Mouse (Mus musculus): ENCODE results near the gene Tulp4. TPM values are rescaled to one million over a fixed set of nuclear protein-coding genes. Genes with fewer than 3 reads are reported as not detected.

The Tulp4 gene
- polyA plus RNA-seq, 1 experiment from 2014 or later = 89.8 TPM

DNA sequence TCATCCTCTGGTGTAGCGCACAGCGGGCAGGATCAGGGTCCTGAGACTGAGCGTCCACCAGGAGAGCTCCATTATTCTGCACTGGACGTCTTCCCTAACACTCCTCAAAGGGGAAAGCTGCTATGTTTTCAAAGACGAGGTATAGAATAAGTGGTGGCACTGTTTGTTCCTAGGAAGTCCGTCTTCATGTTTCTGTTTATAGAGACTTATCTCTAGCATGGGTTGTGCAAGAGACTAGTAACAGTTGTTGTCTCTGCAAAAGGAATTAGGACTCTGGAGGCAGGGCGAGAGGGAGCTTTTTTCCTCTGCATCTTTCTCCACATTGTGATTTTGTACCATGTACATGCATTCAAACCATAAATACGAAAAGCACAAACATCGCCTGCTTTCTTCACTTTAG lies 55.7 kb downstream of the Tulp4 start:
- no peak for ATAC-seq (ENCODE audit: insufficient number of reproducible peaks, low FRiP score, low TSS enrichment, low read depth)
- no peak overlapping the region for H3K4me2 ChIP-seq (replicated peaks)
- no peak overlapping the region for H3K27ac ChIP-seq (replicated peaks)
- no peak overlapping the region for H3K9ac ChIP-seq
- WGBS = 83% methylated on average over 9 of the region's 9 CpGs
- H3K36me3 ChIP-seq = 0 out of 2 replicates have a peak, but pooled peaks cover 3% of the 10 kb centered on the region
- no peaks in the 10 kb centered on the region for H3K27me3 ChIP-seq
- H3K4me1 ChIP-seq = no peaks in the 10 kb centered on the region
- H3K9me3 ChIP-seq (replicated peaks) = no peaks in the 10 kb centered on the region
- H3K4me3 ChIP-seq (replicated peaks) = no peak overlapping the region

DNA sequence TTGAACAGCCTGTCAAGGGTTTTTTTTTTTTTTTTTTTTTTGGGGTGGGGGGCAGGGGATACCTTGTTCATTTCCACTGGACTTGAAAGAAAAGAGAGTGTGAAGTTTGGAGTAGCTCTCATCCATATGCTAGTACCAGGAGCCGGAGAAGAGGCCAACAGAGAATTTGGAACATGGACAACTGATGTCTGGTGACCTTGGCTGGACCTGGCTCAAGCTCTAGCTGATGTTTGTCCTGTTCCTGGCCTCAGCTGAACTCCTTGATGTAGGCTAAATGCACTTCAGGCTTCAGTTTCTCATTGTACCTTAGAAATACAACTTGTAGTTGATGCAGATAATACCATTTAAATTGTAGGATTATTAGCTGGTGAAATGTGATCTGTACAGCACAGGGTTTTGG lies 56.5 kb downstream of the Tulp4 start:
- Histone ChIP-seq H3K4me3 (replicated peaks) (no peak overlapping the region), H3K27me3 (no peaks in the 10 kb centered on the region), H3K4me2 (replicated peaks) (no peak overlapping the region), H3K9me3 (replicated peaks) (no peaks in the 10 kb centered on the region), H3K27ac (replicated peaks) (no peak overlapping the region), H3K4me1 (no peaks in the 10 kb centered on the region), H3K9ac (no peak overlapping the region), H3K36me3 (no peaks in the 10 kb centered on the region)
- 89% methylated on average over 1 of the region's 1 CpGs for WGBS
- ATAC-seq (ENCODE audit: insufficient number of reproducible peaks, low FRiP score, low TSS enrichment, low read depth) = no peak

- Histone ChIP-seq H3K9me3 (replicated peaks) (no peaks in the 10 kb centered on the region), H3K4me3 (replicated peaks) (no peak overlapping the region), H3K36me3 (no peaks in the 10 kb centered on the region), H3K27me3 (no peaks in the 10 kb centered on the region), H3K4me1 (no peaks in the 10 kb centered on the region), H3K27ac (replicated peaks) (no peak overlapping the region), H3K4me2 (replicated peaks) (no peak overlapping the region), H3K9ac (no peak overlapping the region)
- no peak for ATAC-seq (ENCODE audit: insufficient number of reproducible peaks, low FRiP score, low TSS enrichment, low read depth)
- 39% methylated on average over 4 of the region's 4 CpGs for WGBS
Observed at GRCm38 (mm10) chr17:6164911-6165310, 58.7 kb downstream of the Tulp4 start.

GRCm38 (mm10) chr17:6172440-6172839 lies 66.2 kb downstream of the Tulp4 start:
- WGBS = 72% methylated on average over 7 of the region's 7 CpGs
- Histone ChIP-seq H3K4me3 (replicated peaks) (no peak overlapping the region), H3K4me1 (peaks cover 6% of the 10 kb centered on the region; the same call in 1 of the 2 replicates), H3K27ac (replicated peaks) (0 out of 2 replicates have a peak overlapping the region, but pooled peaks have one; percentile 2), H3K9me3 (replicated peaks) (no peaks in the 10 kb centered on the region), H3K4me2 (replicated peaks) (no peak overlapping the region), H3K27me3 (no peaks in the 10 kb centered on the region), H3K36me3 (peaks cover 10% of the 10 kb centered on the region; the same call in 1 of the 2 replicates), H3K9ac (no peak overlapping the region)
- no peak for ATAC-seq (ENCODE audit: insufficient number of reproducible peaks, low FRiP score, low TSS enrichment, low read depth)

DNA sequence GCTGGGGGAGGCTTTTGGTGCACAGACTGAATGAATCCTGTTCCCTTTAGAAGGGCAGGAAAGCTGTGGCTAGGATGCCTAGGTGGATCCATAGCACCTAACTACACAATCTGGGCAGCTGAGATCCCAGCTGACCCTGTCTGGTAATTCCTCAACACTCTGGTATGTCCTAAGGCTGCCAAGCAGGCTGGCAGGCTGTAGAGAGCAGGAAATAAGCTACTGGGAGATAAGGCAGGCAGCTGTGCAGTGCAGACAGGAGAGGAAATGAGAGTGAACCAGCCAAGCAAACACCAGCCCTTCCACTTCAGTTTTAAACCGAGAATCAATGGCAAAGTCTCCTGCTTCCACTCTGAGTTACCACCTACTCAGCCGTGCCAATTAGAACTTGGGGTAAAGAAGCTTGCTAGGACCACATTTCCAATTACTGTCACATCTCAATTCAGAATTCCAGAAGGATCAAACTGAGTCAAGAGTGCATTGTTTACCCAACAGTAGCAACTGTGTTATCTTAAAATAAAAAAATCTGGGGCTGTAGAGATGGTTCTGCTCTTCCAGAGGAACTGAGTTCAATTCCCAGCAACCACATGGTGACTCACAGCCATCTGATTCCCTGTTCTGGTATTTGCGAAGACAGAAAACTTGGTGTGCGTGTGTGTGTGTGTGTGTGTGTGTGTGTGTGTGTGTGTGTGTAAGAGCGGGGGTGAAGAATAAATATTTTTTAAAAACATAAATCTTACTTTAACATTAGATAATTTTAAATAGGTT lies 66.9 kb downstream of the Tulp4 start:
- peak overlapping the region; percentile 2 for H3K27ac ChIP-seq (replicated peaks)
- 61% methylated on average over 5 of the region's 5 CpGs for WGBS
- no peak overlapping the region for H3K4me3 ChIP-seq (replicated peaks)
- H3K4me2 ChIP-seq (replicated peaks) = no peak overlapping the region
- H3K9me3 ChIP-seq (replicated peaks) = no peaks in the 10 kb centered on the region
- peaks cover 6% of the 10 kb centered on the region; the same call in 1 of the 2 replicates for H3K4me1 ChIP-seq
- no peak overlapping the region for H3K9ac ChIP-seq
- H3K27me3 ChIP-seq = no peaks in the 10 kb centered on the region
- H3K36me3 ChIP-seq = peaks cover 16% of the 10 kb centered on the region; the same call in 1 of the 2 replicates
- ATAC-seq (ENCODE audit: insufficient number of reproducible peaks, low FRiP score, low TSS enrichment, low read depth) = peak; percentile 60

GRCm38 (mm10) chr17:6174574-6174973 lies 68.3 kb downstream of the Tulp4 start:
- peaks cover 6% of the 10 kb centered on the region; the same call in 1 of the 2 replicates for H3K4me1 ChIP-seq
- peaks cover 17% of the 10 kb centered on the region; the same call in 1 of the 2 replicates for H3K36me3 ChIP-seq
- no peak overlapping the region for H3K9ac ChIP-seq
- H3K27me3 ChIP-seq = no peaks in the 10 kb centered on the region
- H3K9me3 ChIP-seq (replicated peaks) = no peaks in the 10 kb centered on the region
- H3K27ac ChIP-seq (replicated peaks) = no peak overlapping the region
- H3K4me2 ChIP-seq (replicated peaks) = no peak overlapping the region
- 70% methylated on average over 1 of the region's 1 CpGs for WGBS
- H3K4me3 ChIP-seq (replicated peaks) = no peak overlapping the region
- no peak for ATAC-seq (ENCODE audit: insufficient number of reproducible peaks, low FRiP score, low TSS enrichment, low read depth)

DNA sequence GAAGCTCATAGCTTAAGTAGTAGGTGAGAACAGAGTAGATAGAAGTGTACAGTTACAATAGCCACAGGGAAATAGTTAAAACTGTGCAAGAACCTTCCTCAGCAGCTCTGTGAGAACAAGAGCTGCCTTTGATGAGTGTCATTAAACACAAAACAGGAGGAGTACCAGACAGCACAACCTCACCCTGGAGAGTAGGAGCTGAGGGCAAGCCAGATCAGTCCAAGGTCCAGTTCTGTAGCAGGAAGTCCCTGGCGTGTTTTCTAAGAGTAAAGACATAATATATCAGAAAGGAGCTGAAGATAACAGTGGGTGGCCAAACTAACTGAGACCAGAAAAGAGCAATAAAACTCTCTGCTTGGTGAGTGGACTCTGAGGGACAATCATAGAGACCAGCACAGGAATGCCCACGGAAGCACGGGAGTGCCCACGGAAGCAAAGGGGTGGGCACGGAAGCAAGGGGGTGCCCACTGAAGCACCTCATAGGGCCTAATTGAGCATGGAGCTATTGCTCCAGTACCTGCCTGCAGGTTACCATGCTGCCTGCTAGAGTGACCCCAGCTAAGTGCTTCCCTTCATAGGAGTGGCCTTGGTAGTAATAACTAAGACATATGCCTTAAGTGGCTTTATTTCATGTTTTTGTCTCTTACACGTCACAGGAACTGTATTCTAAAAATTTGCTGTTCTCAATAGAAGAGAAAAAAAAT lies 72.5 kb downstream of the Tulp4 start:
- WGBS = 85% methylated on average over 6 of the region's 6 CpGs
- Histone ChIP-seq H3K27ac (replicated peaks) (no peak overlapping the region), H3K36me3 (peaks cover 24% of the 10 kb centered on the region), H3K4me2 (replicated peaks) (no peak overlapping the region), H3K9me3 (replicated peaks) (no peaks in the 10 kb centered on the region), H3K9ac (no peak overlapping the region), H3K4me3 (replicated peaks) (no peak overlapping the region), H3K27me3 (no peaks in the 10 kb centered on the region), H3K4me1 (no peaks in the 10 kb centered on the region)
- no peak for ATAC-seq (ENCODE audit: insufficient number of reproducible peaks, low FRiP score, low TSS enrichment, low read depth)

GRCm38 (mm10) chr17:6179389-6179788 lies 73.2 kb downstream of the Tulp4 start:
- peaks cover 24% of the 10 kb centered on the region for H3K36me3 ChIP-seq
- WGBS = 66% methylated on average over 4 of the region's 4 CpGs
- ATAC-seq (ENCODE audit: insufficient number of reproducible peaks, low FRiP score, low TSS enrichment, low read depth) = no peak
- no peaks in the 10 kb centered on the region for H3K4me1 ChIP-seq
- no peak overlapping the region for H3K4me2 ChIP-seq (replicated peaks)
- H3K27me3 ChIP-seq = no peaks in the 10 kb centered on the region
- no peak overlapping the region for H3K9ac ChIP-seq
- H3K9me3 ChIP-seq (replicated peaks) = no peaks in the 10 kb centered on the region
- no peak overlapping the region for H3K4me3 ChIP-seq (replicated peaks)
- H3K27ac ChIP-seq (replicated peaks) = no peak overlapping the region

- Histone ChIP-seq H3K9ac (no peak overlapping the region), H3K27me3 (no peaks in the 10 kb centered on the region), H3K27ac (replicated peaks) (peak overlapping the region; percentile 6; the same call in 1 of the 2 replicates), H3K4me3 (replicated peaks) (no peak overlapping the region), H3K4me2 (replicated peaks) (no peak overlapping the region), H3K36me3 (peaks cover 28% of the 10 kb centered on the region), H3K4me1 (no peaks in the 10 kb centered on the region), H3K9me3 (replicated peaks) (no peaks in the 10 kb centered on the region)
- WGBS = 69% methylated on average over 3 of the region's 3 CpGs
- no peak for ATAC-seq (ENCODE audit: insufficient number of reproducible peaks, low FRiP score, low TSS enrichment, low read depth)
Observed at GRCm38 (mm10) chr17:6180421-6180820, 74.2 kb downstream of the Tulp4 start.

DNA sequence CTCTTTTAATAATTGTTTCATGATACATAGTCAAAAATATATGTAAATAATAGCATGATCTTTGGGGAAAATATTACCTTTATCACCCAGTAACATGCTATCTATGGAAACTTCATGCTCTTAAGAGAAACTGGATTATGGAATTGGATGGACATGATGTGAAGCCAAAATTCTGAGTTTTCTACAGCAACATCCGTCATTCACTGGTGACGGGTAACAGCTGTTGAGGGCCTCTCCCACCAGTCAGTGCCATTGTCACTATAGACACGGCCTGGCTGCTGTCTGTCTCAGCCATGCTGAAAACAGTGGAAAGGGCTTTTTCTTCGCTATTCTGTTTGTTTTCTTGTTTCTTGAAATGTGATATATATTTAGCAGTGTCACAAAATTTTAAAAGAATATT lies 76.5 kb downstream of the Tulp4 start:
- H3K4me1 ChIP-seq = no peaks in the 10 kb centered on the region
- no peak overlapping the region for H3K9ac ChIP-seq
- no peak overlapping the region for H3K4me2 ChIP-seq (replicated peaks)
- no peak overlapping the region for H3K4me3 ChIP-seq (replicated peaks)
- H3K9me3 ChIP-seq (replicated peaks) = no peaks in the 10 kb centered on the region
- ATAC-seq (ENCODE audit: insufficient number of reproducible peaks, low FRiP score, low TSS enrichment, low read depth) = no peak
- peaks cover 36% of the 10 kb centered on the region for H3K36me3 ChIP-seq
- H3K27me3 ChIP-seq = no peaks in the 10 kb centered on the region
- 68% methylated on average over 4 of the region's 4 CpGs for WGBS
- no peak overlapping the region for H3K27ac ChIP-seq (replicated peaks)

DNA sequence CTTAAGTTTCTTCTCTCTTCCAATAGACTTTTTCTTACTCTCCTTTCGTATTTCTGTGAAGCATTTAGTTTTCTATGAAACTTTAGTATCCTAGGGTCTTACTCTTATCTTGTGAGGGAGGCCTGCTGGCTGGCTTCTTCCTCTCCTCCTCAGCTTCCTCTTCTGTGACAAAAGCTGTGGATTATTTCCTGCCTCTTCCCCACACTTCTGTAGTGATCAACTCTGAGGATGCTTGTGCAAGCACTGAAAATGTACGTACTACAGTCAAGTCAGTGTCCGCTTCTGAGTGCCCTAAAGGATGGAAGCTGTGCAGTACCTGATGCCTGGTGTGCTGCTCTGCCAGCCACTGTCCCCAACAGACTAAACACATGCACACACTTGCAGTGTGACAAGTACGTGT lies 80.4 kb downstream of the Tulp4 start:
- Histone ChIP-seq H3K4me2 (replicated peaks) (no peak overlapping the region), H3K4me1 (no peaks in the 10 kb centered on the region), H3K4me3 (replicated peaks) (no peak overlapping the region), H3K9me3 (replicated peaks) (no peaks in the 10 kb centered on the region), H3K27ac (replicated peaks) (no peak overlapping the region), H3K36me3 (peaks cover 40% of the 10 kb centered on the region), H3K9ac (no peak overlapping the region), H3K27me3 (no peaks in the 10 kb centered on the region)
- ATAC-seq (ENCODE audit: insufficient number of reproducible peaks, low FRiP score, low TSS enrichment, low read depth) = no peak
- WGBS = 91% methylated on average over 4 of the region's 4 CpGs

All from embryonic facial prominence, embryonic 15.5 days (tissue).